Mouse (Mus musculus) kidney, postnatal 0 days (tissue): ENCODE measurements around the gene Gm9376. TPM values are rescaled to one million over a fixed set of nuclear protein-coding genes. Genes with fewer than 3 reads are reported as not detected.

ENCODE experiments used
- ATAC-seq: fragments of 200-750 bp; cut with Nextera tagmentation; replicated peaks from 2 replicates; pipeline ENCODE4 v1.8.0; 2017; ENCODE audit warnings: low read depth, moderate number of reproducible peaks, moderate TSS enrichment, moderate library complexity; ENCODE audit not compliant: low FRiP score
- DNase-seq: peaks from one replicate; pipeline ENCODE4 v3.0.0-alpha.2; 2016; ENCODE audit warnings: low spot score
- H3K27ac ChIP-seq: fragments of 300-500 bp; sonication (generic); 2 replicates; pipeline ENCODE4 v1.5.1; 2014; ENCODE audit warnings: mild to moderate bottlenecking
- H3K27me3 ChIP-seq: fragments of 300-500 bp; sonication (generic); 2 replicates; pipeline ENCODE4 v1.6.1; 2014; ENCODE audit warnings: low read length, mixed read lengths; ENCODE audit not compliant: insufficient read depth
- H3K36me3 ChIP-seq: fragments of 300-500 bp; sonication (generic); 2 replicates; pipeline ENCODE4 v1.6.1; 2014; ENCODE audit warnings: low read length, mixed read lengths; ENCODE audit not compliant: insufficient read depth
- H3K4me1 ChIP-seq: fragments of 300-500 bp; sonication (generic); replicated peaks from 2 replicates; pipeline ENCODE4 v1.6.1; 2014; ENCODE audit warnings: antibody characterized with exemption, low read length, mixed read lengths; ENCODE audit not compliant: insufficient read depth
- H3K4me2 ChIP-seq: fragments of 300-500 bp; sonication (generic); 2 replicates; pipeline ENCODE4 v1.6.1; 2014; ENCODE audit warnings: mild to moderate bottlenecking, low read length, moderate library complexity, mixed read lengths
- H3K4me3 ChIP-seq: fragments of 300-500 bp; sonication (generic); replicated peaks from 2 replicates; pipeline ENCODE4 v1.5.1; 2014; ENCODE audit warnings: low read depth, low read length
- H3K9ac ChIP-seq: fragments of 300-500 bp; sonication (generic); 2 replicates; pipeline ENCODE4 v1.6.1; 2014; ENCODE audit warnings: low read depth, low read length
- H3K9me3 ChIP-seq: fragments of 300-500 bp; sonication (generic); replicated peaks from 2 replicates; pipeline ENCODE4 v1.6.1; 2016; ENCODE audit warnings: low read length, inconsistent platforms, mixed read lengths
- CTCF ChIP-seq: IDR thresholded peaks from 2 replicates; pipeline ENCODE4 v1.5.1; 2016; ENCODE audit warnings: antibody characterized with exemption, low read depth, mild to moderate bottlenecking, moderate library complexity
- WGBS: fragments of 180-500 bp; shearing (Covaris S2); extraction: QIAGEN DNeasy Blood & Tissue Kit; methylation state at CpG from one replicate; pipeline ENCODE4 v1.1.7; 2014; 5-methylcytosine and 5-hydroxymethylcytosine counted together
- polyA plus RNA-seq: library from polyadenylated mRNA; unstranded; fragments of >200 nt; fragmentation: Nextera tagmentation; extraction: Ambion mirVana; gene quantifications from 2 replicates; pipeline ENCODE4 v1.2.1, GENCODE M21; 2015

Gm9376 gene
- polyA plus RNA-seq, 1 experiment from 2014 or later: not detected

GRCm38 (mm10) chr14:118233786-118234540, 32.8 kb upstream of the Gm9376 start:
- Histone ChIP-seq H3K4me3 (no peak overlapping the region; the same call in 1 of the 2 replicates), H3K9me3 (no peaks in the 10 kb centered on the region), H3K36me3 (no peaks in the 10 kb centered on the region), H3K27me3 (peaks cover 78% of the 10 kb centered on the region), H3K9ac (no peak overlapping the region), H3K4me1 (peaks cover 22% of the 10 kb centered on the region), H3K27ac (no peak overlapping the region), H3K4me2 (peak overlapping the region; percentile 92; the same call in 1 of the 2 replicates)
- 4% methylated on average over 26 of the region's 26 CpGs for WGBS
- DNase-seq (no peak), ATAC-seq (no peak)
- TF ChIP-seq CTCF: no peak

- H3K4me2 ChIP-seq: peak overlapping the region; percentile 92
- no peaks in the 10 kb centered on the region for H3K9me3 ChIP-seq
- WGBS: under 1% methylated on average over 76 of the region's 84 CpGs
- H3K9ac ChIP-seq: no peak overlapping the region
- peaks cover 78% of the 10 kb centered on the region for H3K27me3 ChIP-seq
- H3K4me3 ChIP-seq: peak overlapping the region; percentile 47
- DNase-seq (no peak), ATAC-seq (no peak)
- no peaks in the 10 kb centered on the region for H3K36me3 ChIP-seq
- no peak overlapping the region for H3K27ac ChIP-seq
- H3K4me1 ChIP-seq: peaks cover 22% of the 10 kb centered on the region
- TF ChIP-seq CTCF: no peak
Observed at GRCm38 (mm10) chr14:118234541-118235210, 32.1 kb upstream of the Gm9376 start.

GRCm38 (mm10) chr14:118235361-118235972, 31.3 kb upstream of the Gm9376 start:
- TF ChIP-seq CTCF: no peak
- peak overlapping the region; percentile 92 for H3K4me2 ChIP-seq
- H3K36me3 ChIP-seq: no peaks in the 10 kb centered on the region
- H3K4me3 ChIP-seq: peak overlapping the region; percentile 47
- no peak overlapping the region for H3K9ac ChIP-seq
- peaks cover 78% of the 10 kb centered on the region for H3K27me3 ChIP-seq
- no peak overlapping the region for H3K27ac ChIP-seq
- H3K4me1 ChIP-seq: peaks cover 22% of the 10 kb centered on the region
- 1% methylated on average over 62 of the region's 62 CpGs for WGBS
- DNase-seq (no peak), ATAC-seq (no peak)
- H3K9me3 ChIP-seq: no peaks in the 10 kb centered on the region

GRCm38 (mm10) chr14:118235973-118236885, 30.5 kb upstream of the Gm9376 start:
- Histone ChIP-seq H3K9me3 (no peaks in the 10 kb centered on the region), H3K27me3 (peaks cover 70% of the 10 kb centered on the region), H3K4me3 (peak overlapping the region; percentile 47), H3K4me1 (peaks cover 22% of the 10 kb centered on the region), H3K36me3 (no peaks in the 10 kb centered on the region), H3K4me2 (peak overlapping the region; percentile 92), H3K27ac (no peak overlapping the region), H3K9ac (no peak overlapping the region)
- no peak for TF ChIP-seq CTCF
- DNase-seq (no peak), ATAC-seq (peak; percentile 58)
- WGBS: under 1% methylated on average over 70 of the region's 73 CpGs

- no peaks in the 10 kb centered on the region for H3K9me3 ChIP-seq
- WGBS: under 1% methylated on average over 34 of the region's 34 CpGs
- no peak within 1 kb of the TSS for H3K27ac ChIP-seq
- peak within 1 kb of the TSS; percentile 92 for H3K4me2 ChIP-seq
- no peak for TF ChIP-seq CTCF
- DNase-seq: no peak
- ATAC-seq: peak; percentile 74
- H3K4me1 ChIP-seq: peaks cover 22% of the 10 kb centered on the region
- H3K9ac ChIP-seq: no peak within 1 kb of the TSS
- H3K4me3 ChIP-seq: peak within 1 kb of the TSS; percentile 47
- peaks cover 66% of the 10 kb centered on the region for H3K27me3 ChIP-seq
- H3K36me3 ChIP-seq: no peaks in the 10 kb centered on the region
Observed at GRCm38 (mm10) chr14:118236886-118237289, 29.9 kb upstream of the Gm9376 start, which contains the start of gene Sox21. TSS of gene Sox21 (minus strand) at chr14:118237030.
